Mouse (Mus musculus): ENCODE data around the gene Gm21760. TPM values are rescaled to one million over a fixed set of nuclear protein-coding genes. Genes with fewer than 3 reads are reported as not detected.
"Not testable (repeated sequence)": the region's sequence is repeated elsewhere in the genome, so short reads cannot be mapped to it uniquely, and the experiment has no call there.

The Gm21760 gene
- not detected in 2 replicates for polyA plus RNA-seq (2015; fragmentation: Nextera tagmentation; extraction: Ambion mirVana)

DNA sequence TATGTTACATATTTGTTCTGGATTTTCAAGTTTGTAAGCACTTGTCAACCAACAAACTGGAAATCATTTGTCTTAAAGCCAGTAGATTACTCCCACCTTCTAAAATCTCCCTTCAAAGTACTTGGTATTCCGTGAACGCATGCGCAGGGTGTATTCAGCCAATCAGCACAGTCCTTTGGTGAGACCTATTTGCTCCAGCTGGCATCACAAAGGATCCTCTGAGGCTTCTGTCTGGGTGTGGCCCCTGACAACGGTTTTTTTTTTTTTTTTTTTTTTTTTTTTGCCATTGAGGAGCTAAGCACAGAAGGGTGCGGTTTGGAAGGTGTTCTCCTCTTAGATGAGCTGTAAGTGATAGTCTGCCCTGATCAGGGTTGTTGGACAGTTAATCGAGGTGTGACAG, at the start of gene Gm21760:
Gene Gm21760, plus strand, starts transcription at position 301 of the 400 bp plus-strand sequence.
- not testable (repeated sequence) for H3K4me2 ChIP-seq (ENCODE audit: low read length); H3K36me3 ChIP-seq (ENCODE audit: control insufficient read depth, insufficient read depth); ATAC-seq; H3K27ac ChIP-seq (ENCODE audit: low read length); H3K27me3 ChIP-seq (replicated peaks; ENCODE audit: control insufficient read depth, insufficient read depth, low read length); H3K9ac ChIP-seq (replicated peaks; ENCODE audit: low read depth, low read length); H3K4me1 ChIP-seq (replicated peaks; ENCODE audit: control insufficient read depth, insufficient read depth, low read length); H3K9me3 ChIP-seq (ENCODE audit: control insufficient read depth, low read length); H3K4me3 ChIP-seq (replicated peaks; ENCODE audit: low read length)
- no CpG with 5 or more reads among the region's 6 CpGs for WGBS
